Mouse (Mus musculus) lung, postnatal 0 days (tissue): ENCODE measurements around the gene Lmna. TPM values are rescaled to one million over a fixed set of nuclear protein-coding genes. Genes with fewer than 3 reads are reported as not detected.
A peak's percentile ranks its signal among the peaks of the same experiment; 100 is the strongest.

Source experiments
- ATAC-seq: fragments of 200-750 bp; cut with Nextera tagmentation; 2 replicates; pipeline ENCODE4 v1.8.0; 2017; ENCODE audit warnings: moderate library complexity
- DNase-seq: peaks from one replicate; pipeline ENCODE4 v3.0.0-alpha.2; 2016; ENCODE audit warnings: low spot score
- H3K27ac ChIP-seq: fragments of 300-500 bp; sonication (generic); 2 replicates; pipeline ENCODE4 v1.5.1; 2014; ENCODE audit warnings: antibody characterized with exemption, mild to moderate bottlenecking, low read length, mixed read lengths
- H3K27me3 ChIP-seq: fragments of 300-500 bp; sonication (generic); replicated peaks from 2 replicates; pipeline ENCODE4 v1.6.1; 2014; ENCODE audit warnings: low read length, mixed read lengths; ENCODE audit not compliant: insufficient read depth
- H3K36me3 ChIP-seq: fragments of 300-500 bp; sonication (generic); 2 replicates; pipeline ENCODE4 v1.6.1; 2014; ENCODE audit warnings: low read length, mixed read lengths; ENCODE audit not compliant: insufficient read depth
- H3K4me1 ChIP-seq: fragments of 300-500 bp; sonication (generic); 2 replicates; pipeline ENCODE4 v1.6.1; 2014; ENCODE audit warnings: antibody characterized with exemption, low read depth, low read length, mixed read lengths; ENCODE audit not compliant: insufficient read depth
- H3K4me2 ChIP-seq: fragments of 300-500 bp; sonication (generic); replicated peaks from 2 replicates; pipeline ENCODE4 v1.6.1; 2014; ENCODE audit warnings: low read depth, mild to moderate bottlenecking, low read length, moderate library complexity, mixed read lengths
- H3K4me3 ChIP-seq: fragments of 300-500 bp; sonication (generic); 2 replicates; pipeline ENCODE4 v1.5.1; 2014; ENCODE audit warnings: low read depth, low read length
- H3K9ac ChIP-seq: fragments of 300-500 bp; sonication (generic); replicated peaks from 2 replicates; pipeline ENCODE4 v1.6.1; 2014; ENCODE audit warnings: low read depth, mild to moderate bottlenecking
- H3K9me3 ChIP-seq: fragments of 300-500 bp; sonication (generic); 2 replicates; pipeline ENCODE4 v1.6.1; 2016; ENCODE audit warnings: low read length, mixed read lengths
- CTCF ChIP-seq: IDR thresholded peaks from 2 replicates; pipeline ENCODE4 v1.5.1; 2016; ENCODE audit warnings: antibody characterized with exemption, mild to moderate bottlenecking
- EP300 ChIP-seq: IDR thresholded peaks from 2 replicates; pipeline ENCODE4 v1.6.1; 2016; ENCODE audit warnings: antibody characterized with exemption, mild to moderate bottlenecking, control low read depth
- WGBS: fragments of 180-500 bp; shearing (Covaris S2); extraction: QIAGEN DNeasy Blood & Tissue Kit; methylation state at CpG from one replicate; pipeline ENCODE4 v1.1.7; 2014; 5-methylcytosine and 5-hydroxymethylcytosine counted together
- polyA plus RNA-seq: library from polyadenylated mRNA; unstranded; fragments of >200 nt; fragmentation: Nextera tagmentation; extraction: Ambion mirVana; gene quantifications from 2 replicates; pipeline ENCODE4 v1.2.1, GENCODE M21; 2015

Lmna gene
- polyA plus RNA-seq, 1 experiment from 2014 or later = 216 TPM

DNA sequence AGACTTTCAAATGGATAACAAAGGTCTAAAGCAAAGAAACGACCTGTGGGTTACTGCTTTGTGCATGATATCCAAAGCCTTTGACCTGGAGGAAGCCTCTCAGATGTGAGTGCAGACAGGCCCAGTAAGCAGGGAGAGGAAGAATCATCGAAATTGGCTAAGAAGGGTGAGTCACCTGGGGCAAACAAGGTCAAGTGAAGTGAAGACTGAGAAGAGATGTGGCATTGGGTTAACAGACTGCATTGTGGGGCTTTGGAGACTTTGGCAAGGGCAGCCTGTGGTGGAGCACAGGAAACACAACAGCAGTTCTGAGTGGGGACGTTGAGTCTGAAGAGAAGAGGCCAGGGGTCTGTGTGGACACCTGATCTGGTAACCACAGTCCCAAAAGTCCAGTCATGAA lies 45.3 kb downstream of the Lmna start:
- 39% methylated on average over 3 of the region's 3 CpGs for WGBS
- no peaks in the 10 kb centered on the region for H3K36me3 ChIP-seq
- TF ChIP-seq EP300 (no peak), CTCF (no peak)

DNA sequence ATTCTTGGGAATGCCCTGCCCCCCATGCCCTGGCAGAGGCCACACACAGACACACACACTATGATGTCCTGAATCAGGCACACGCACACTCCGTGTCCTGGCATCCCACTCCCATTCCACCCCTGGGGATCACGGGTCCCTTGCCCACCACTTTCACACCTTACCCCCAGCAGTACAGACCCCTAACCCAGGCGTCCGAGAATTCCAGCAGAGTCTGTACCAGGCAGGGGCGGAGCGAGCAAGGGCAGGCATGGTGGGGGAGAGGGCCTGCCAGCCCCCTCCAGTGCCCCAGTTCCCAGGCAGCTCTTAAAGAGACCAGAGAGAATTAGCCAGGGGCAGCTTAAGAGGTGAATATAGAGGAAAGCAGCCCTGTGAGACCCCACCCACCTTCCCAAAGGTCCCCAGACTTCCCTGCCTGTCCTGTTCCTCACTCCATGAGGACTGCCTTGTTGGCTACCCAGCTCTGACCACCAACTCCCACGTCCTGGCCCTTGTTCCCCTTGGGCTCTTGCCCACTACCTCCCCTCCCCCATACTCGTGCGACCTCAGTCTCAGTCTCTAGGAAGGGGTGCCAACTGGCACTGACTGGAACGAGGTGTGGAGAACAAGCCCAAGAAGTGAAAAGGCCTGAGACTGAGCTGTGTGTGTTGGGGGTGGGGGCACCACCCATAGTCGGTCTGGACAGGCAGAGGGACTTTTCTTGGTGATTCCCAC lies 48.6 kb downstream of the Lmna start, which contains the start of gene Sema4a:
Sema4a (minus strand) TSS at position 200 of the 714 bp plus-strand sequence.
- WGBS = 25% methylated on average over 12 of the region's 12 CpGs
- H3K9me3 ChIP-seq = no peaks in the 10 kb centered on the region
- no peaks in the 10 kb centered on the region for H3K4me1 ChIP-seq
- no peaks in the 10 kb centered on the region for H3K27me3 ChIP-seq
- H3K4me2 ChIP-seq = no peak within 1 kb of the TSS
- no peak within 1 kb of the TSS for H3K9ac ChIP-seq
- no peak for TF ChIP-seq CTCF
- no peak for TF ChIP-seq EP300
- no peaks in the 10 kb centered on the region for H3K36me3 ChIP-seq
- peak; percentile 46; the same call in 1 of the 2 replicates for ATAC-seq
- DNase-seq = no peak
- no peak within 1 kb of the TSS for H3K27ac ChIP-seq
- no peak within 1 kb of the TSS for H3K4me3 ChIP-seq

More for the DNA sequence above, 45.3 kb downstream of the Lmna start:
- DNase-seq = peak; percentile 27
- H3K4me2 ChIP-seq = no peak overlapping the region
- H3K27me3 ChIP-seq = no peaks in the 10 kb centered on the region
- no peaks in the 10 kb centered on the region for H3K9me3 ChIP-seq
- ATAC-seq = no peak
- no peak overlapping the region for H3K9ac ChIP-seq
- no peak overlapping the region for H3K27ac ChIP-seq
- H3K4me1 ChIP-seq = no peaks in the 10 kb centered on the region
- H3K4me3 ChIP-seq = no peak overlapping the region

DNA sequence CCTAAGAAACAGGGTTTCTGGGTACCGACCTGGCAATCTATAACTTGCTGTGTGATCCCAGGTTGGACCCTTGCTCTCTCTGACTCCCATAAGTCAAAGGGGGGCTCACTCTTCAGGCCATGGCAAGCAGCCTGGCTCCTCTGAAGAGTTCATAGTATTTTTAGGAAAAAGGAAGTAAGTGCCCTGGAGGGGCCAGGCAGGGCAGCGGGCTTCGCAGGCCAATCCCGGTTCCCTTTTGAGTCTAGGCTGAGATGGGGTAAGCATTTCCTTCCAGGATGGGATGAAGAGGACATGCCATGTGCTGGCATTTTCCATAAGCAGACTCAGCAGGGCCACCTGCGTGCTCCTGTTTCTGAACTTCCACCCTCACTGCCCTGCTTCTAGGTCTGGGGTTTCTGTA lies 49.7 kb downstream of the Lmna start:
- H3K4me1 ChIP-seq = no peaks in the 10 kb centered on the region
- no peak overlapping the region for H3K4me3 ChIP-seq
- H3K36me3 ChIP-seq = no peaks in the 10 kb centered on the region
- H3K9me3 ChIP-seq = no peaks in the 10 kb centered on the region
- H3K27me3 ChIP-seq = no peaks in the 10 kb centered on the region
- TF ChIP-seq CTCF = no peak
- no peak overlapping the region for H3K9ac ChIP-seq
- no peak overlapping the region for H3K4me2 ChIP-seq
- no peak for DNase-seq
- 58% methylated on average over 5 of the region's 5 CpGs for WGBS
- H3K27ac ChIP-seq = no peak overlapping the region
- no peak for ATAC-seq

DNA sequence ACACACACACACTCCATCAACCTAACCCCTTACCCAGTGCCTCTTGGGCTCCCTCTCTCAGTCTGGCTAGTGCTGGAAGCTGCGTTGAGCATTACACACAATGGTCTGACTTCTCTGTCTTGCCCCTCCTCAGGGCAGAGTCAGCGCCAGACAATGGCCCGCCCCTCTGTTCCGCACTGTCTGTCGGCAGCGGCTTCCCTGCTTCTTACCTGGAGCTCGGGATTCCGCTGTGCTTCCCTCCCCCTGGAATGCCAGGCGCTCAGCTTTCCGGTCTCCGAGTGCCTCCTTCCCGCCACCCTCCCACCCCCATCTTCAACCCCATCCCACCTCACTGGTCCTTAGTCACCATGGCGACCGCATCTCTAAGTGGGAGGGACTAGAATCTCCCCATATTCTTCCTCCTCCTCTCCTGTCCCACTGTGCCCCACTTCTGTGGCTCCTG lies 51.0 kb downstream of the Lmna start:
- 4% methylated on average over 12 of the region's 14 CpGs for WGBS
- no peak for DNase-seq

DNA sequence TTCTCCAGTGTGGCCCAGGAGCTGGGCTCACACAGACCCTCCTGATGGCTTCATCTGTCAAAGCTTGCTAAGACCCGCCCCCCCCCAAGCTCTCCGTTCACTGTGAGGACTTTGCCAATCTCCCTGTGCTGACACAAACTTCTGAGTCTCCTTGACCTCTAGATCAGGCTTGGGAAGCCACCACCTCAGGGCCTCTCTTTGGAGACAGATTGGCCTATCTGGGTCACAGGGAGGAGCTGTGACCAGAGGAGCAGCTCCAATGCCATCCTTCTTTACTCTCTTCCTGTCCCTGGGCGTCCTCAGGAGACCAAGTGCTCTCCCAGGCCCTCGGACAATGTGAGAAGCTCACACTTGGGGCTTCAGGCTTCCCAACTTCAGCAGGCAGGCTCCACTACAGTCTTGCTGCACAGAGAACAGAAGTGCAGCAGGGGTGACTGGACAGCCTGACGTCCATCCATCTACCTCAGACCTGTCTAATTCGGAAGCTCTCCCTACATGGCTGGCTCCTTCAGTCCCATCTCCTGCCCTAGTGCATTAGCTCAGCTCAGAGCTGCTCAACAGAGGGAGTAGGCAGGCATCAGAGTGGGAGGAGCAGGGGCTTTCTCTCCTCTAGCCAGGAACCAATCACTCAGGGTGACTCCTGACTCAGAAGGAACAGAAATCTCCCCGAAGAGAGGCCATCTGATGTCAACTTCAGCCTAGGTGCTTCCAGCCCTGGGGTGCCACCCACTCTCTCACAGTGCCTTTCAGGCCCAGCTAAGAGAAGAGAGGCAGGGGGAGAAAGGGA lies 52.8 kb downstream of the Lmna start:
- Histone ChIP-seq H3K9me3 (no peaks in the 10 kb centered on the region), H3K27me3 (no peaks in the 10 kb centered on the region), H3K4me3 (no peak overlapping the region), H3K4me2 (no peak overlapping the region), H3K36me3 (no peaks in the 10 kb centered on the region), H3K9ac (no peak overlapping the region), H3K27ac (no peak overlapping the region), H3K4me1 (no peaks in the 10 kb centered on the region)
- no peak for DNase-seq
- TF ChIP-seq EP300 = no peak
- no peak for TF ChIP-seq CTCF
- WGBS = 57% methylated on average over 7 of the region's 7 CpGs
- ATAC-seq = no peak

More for the DNA sequence above, 51.0 kb downstream of the Lmna start:
- H3K4me2 ChIP-seq = no peak overlapping the region
- H3K9me3 ChIP-seq = no peaks in the 10 kb centered on the region
- H3K36me3 ChIP-seq = no peaks in the 10 kb centered on the region
- no peak overlapping the region for H3K9ac ChIP-seq
- H3K27ac ChIP-seq = no peak overlapping the region
- no peaks in the 10 kb centered on the region for H3K4me1 ChIP-seq
- H3K27me3 ChIP-seq = no peaks in the 10 kb centered on the region
- no peak for ATAC-seq
- no peak for TF ChIP-seq EP300
- TF ChIP-seq CTCF = no peak
- no peak overlapping the region for H3K4me3 ChIP-seq

DNA sequence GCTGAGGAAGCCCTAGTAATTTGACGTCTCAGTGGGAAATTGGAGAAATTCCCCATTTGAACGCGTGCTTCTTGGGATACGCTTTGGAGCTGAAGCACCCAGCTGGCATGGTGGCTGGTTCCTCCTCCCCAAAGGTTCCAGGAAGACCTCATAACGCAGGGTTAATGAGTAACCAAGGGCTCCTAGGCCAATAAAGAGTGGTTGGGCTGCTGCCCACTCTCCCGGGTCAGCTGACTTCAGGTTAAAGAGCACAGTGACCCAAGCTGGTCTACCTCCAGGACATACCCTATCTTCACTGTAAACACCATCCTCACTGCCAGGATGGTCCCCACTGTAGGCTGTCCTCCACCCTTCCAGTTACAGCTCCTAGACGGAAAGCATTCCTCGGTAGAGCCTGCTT lies 53.4 kb downstream of the Lmna start:
- ATAC-seq = no peak
- Histone ChIP-seq H3K4me1 (no peaks in the 10 kb centered on the region), H3K27ac (no peak overlapping the region), H3K9ac (no peak overlapping the region), H3K27me3 (no peaks in the 10 kb centered on the region), H3K9me3 (no peaks in the 10 kb centered on the region), H3K4me2 (no peak overlapping the region), H3K4me3 (no peak overlapping the region), H3K36me3 (no peaks in the 10 kb centered on the region)
- no peak for DNase-seq
- no peak for TF ChIP-seq CTCF
- no peak for TF ChIP-seq EP300
- WGBS = 70% methylated on average over 8 of the region's 8 CpGs
